Mouse (Mus musculus): Measurements from ENCODE around the gene Pard3. TPM values are rescaled to one million over a fixed set of nuclear protein-coding genes. Genes with fewer than 3 reads are reported as not detected.

The Pard3 gene
- polyA plus RNA-seq, 2 experiments, result 4.5 TPM

DNA sequence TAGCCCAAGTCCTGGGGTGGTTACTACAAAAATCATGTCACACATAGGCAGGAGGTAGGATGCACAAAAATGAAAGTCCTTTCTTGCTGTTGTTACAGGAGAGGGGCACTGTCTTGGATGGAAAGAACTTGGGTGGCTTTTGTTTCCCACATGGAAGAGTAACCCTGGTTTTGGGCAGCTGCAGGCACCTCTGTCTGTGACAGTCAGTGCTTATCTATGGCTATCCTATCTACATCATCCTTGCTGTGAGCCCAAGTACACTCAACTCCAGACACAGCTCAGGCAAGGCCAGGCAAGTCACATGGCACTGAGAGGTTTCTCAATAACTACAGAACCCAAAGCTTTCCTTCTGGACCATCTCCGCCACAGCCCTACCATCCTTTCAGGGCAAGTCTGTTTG, 506.8 kb downstream of the Pard3 start:
- H3K27me3 ChIP-seq (ENCODE audit: control insufficient read depth, insufficient read depth, low read length), result no peaks in the 10 kb centered on the region
- no peaks in the 10 kb centered on the region; a peak in 1 of 4 replicates for H3K4me1 ChIP-seq (replicated peaks; ENCODE audit: control insufficient read depth in 2 of 2, insufficient read depth in 2 of 2, low read length in 1 of 2)
- no peak overlapping the region for H3K4me3 ChIP-seq (ENCODE audit: insufficient read depth in 1 of 2, low read depth in 2 of 2, low read length in 2 of 2)
- 70% methylated on average over 1 of the region's 1 CpGs for WGBS (ENCODE audit: insufficient replicate concordance)
- no peak overlapping the region for H3K9ac ChIP-seq (replicated peaks)
- DNase-seq (ENCODE audit: low read depth in 3 of 3, low spot score in 3 of 3) (no peak), ATAC-seq (ENCODE audit: insufficient read depth) (no peak)
- H3K9me3 ChIP-seq (ENCODE audit: control insufficient read depth, low read length), result no peaks in the 10 kb centered on the region
- no peaks in the 10 kb centered on the region for H3K36me3 ChIP-seq (replicated peaks; ENCODE audit: control insufficient read depth, insufficient read depth, low read depth)
- no peak overlapping the region for H3K27ac ChIP-seq
- no peak overlapping the region for H3K4me2 ChIP-seq (ENCODE audit: low read depth)
- TF ChIP-seq EP300 (IDR thresholded peaks at IDR 0.05; ENCODE audit: low read depth) (no peak), CTCF (IDR thresholded peaks at IDR 0.05; ENCODE audit: low read depth) (no peak)

DNA sequence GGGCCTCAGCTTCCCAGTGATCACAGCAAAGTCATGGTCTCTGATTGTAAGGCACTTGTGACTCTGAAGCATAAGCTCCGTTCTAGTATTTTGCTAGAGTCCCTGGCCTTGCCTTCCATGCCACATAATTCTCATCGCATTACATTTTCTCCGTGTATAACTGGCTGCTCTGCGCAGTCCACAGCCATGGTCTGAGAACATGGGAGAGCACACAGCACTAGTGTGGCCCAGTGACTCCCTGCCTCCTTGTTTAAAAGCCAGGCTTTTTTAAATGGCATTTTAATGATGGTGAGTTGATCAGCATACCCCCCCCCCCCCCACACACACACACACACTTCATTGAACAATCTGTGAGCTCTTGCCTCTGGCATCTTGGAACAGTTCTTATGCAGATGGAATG, 508.8 kb downstream of the Pard3 start:
- Histone ChIP-seq H3K27ac (no peak overlapping the region), H3K36me3 (replicated peaks; ENCODE audit: control insufficient read depth, insufficient read depth, low read depth) (no peaks in the 10 kb centered on the region), H3K4me3 (ENCODE audit: insufficient read depth in 1 of 2, low read depth in 2 of 2, low read length in 2 of 2) (no peak overlapping the region), H3K27me3 (ENCODE audit: control insufficient read depth, insufficient read depth, low read length) (no peaks in the 10 kb centered on the region), H3K9me3 (ENCODE audit: control insufficient read depth, low read length) (no peaks in the 10 kb centered on the region), H3K4me2 (ENCODE audit: low read depth) (no peak overlapping the region), H3K4me1 (replicated peaks; ENCODE audit: control insufficient read depth in 2 of 2, insufficient read depth in 2 of 2, low read length in 1 of 2) (no peaks in the 10 kb centered on the region; a peak in 1 of 4 replicates), H3K9ac (replicated peaks) (no peak overlapping the region)
- DNase-seq (ENCODE audit: low read depth in 3 of 3, low spot score in 3 of 3), result no peak
- WGBS (ENCODE audit: insufficient replicate concordance), result 81% methylated on average over 4 of the region's 4 CpGs
- TF ChIP-seq CTCF (IDR thresholded peaks at IDR 0.05; ENCODE audit: low read depth), result no peak
- no peak for TF ChIP-seq EP300 (IDR thresholded peaks at IDR 0.05; ENCODE audit: low read depth)
- no peak for ATAC-seq (ENCODE audit: insufficient read depth)

DNA sequence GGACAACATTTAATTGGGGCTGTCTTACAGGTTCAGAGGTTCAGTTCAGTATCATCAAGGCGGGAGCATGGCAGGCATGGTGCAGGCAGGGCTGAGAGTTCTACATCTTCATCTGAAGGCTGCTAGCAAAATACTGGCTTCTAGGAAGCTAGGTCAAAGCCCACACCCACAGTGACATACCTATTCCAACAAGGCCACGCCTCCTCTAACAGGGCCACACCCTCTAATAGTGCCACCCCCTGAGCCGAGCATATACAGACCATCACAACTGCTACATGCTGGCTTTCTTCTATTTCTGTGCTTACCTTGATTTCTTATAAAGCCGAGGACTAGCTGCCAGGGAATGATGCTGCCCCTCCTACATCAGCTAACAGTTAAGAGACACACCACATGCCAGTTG, 513.0 kb downstream of the Pard3 start:
- DNase-seq (ENCODE audit: low read depth in 3 of 3, low spot score in 3 of 3), result no peak
- H3K9me3 ChIP-seq (ENCODE audit: control insufficient read depth, low read length), result no peaks in the 10 kb centered on the region
- 60% methylated on average over 4 of the region's 4 CpGs for whole genome bisulfite sequencing (ENCODE audit: insufficient replicate concordance)
- no peaks in the 10 kb centered on the region for H3K27me3 ChIP-seq (ENCODE audit: control insufficient read depth, insufficient read depth, low read length)
- H3K36me3 ChIP-seq (replicated peaks; ENCODE audit: control insufficient read depth, insufficient read depth, low read depth), result no peaks in the 10 kb centered on the region
- H3K9ac ChIP-seq (replicated peaks), result no peak overlapping the region
- TF ChIP-seq CTCF (IDR thresholded peaks at IDR 0.05; ENCODE audit: low read depth) (no peak), EP300 (IDR thresholded peaks at IDR 0.05; ENCODE audit: low read depth) (no peak)
- H3K4me2 ChIP-seq (ENCODE audit: low read depth), result no peak overlapping the region
- no peak overlapping the region for H3K27ac ChIP-seq
- H3K4me1 ChIP-seq (replicated peaks; ENCODE audit: control insufficient read depth in 2 of 2, insufficient read depth in 2 of 2, low read length in 1 of 2), result no peaks in the 10 kb centered on the region
- no peak; the same call in 1 of the 2 replicates for ATAC-seq (ENCODE audit: insufficient read depth)
- no peak overlapping the region for H3K4me3 ChIP-seq (ENCODE audit: insufficient read depth in 1 of 2, low read depth in 2 of 2, low read length in 2 of 2)

DNA sequence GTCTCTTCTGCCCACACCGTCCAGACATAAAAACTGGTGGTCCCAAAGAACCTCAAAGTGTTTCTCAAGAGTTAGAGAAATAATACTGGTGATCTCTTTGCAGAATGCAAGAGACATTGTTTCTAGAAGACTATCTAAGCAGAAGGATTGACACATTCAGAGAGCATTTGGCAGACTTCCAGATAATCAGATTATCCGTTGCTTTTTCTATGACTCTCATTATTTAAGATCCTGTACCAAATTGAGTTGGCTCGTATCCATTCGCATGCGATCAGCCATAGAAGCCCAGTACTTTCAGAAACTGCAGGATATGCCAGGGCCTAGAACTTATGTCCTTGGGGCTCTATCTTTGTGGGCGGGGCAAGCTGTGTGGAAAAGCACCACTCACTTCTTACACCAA, 514.0 kb downstream of the Pard3 start:
- H3K4me2 ChIP-seq (ENCODE audit: low read depth), result no peak overlapping the region
- TF ChIP-seq EP300 (IDR thresholded peaks at IDR 0.05; ENCODE audit: low read depth), result no peak
- no peak for TF ChIP-seq CTCF (IDR thresholded peaks at IDR 0.05; ENCODE audit: low read depth)
- H3K27me3 ChIP-seq (ENCODE audit: control insufficient read depth, insufficient read depth, low read length), result no peaks in the 10 kb centered on the region
- 73% methylated on average over 6 of the region's 6 CpGs for WGBS (ENCODE audit: insufficient replicate concordance)
- H3K9ac ChIP-seq (replicated peaks), result no peak overlapping the region
- no peak overlapping the region for H3K27ac ChIP-seq
- ATAC-seq (ENCODE audit: insufficient read depth) (no peak), DNase-seq (ENCODE audit: low read depth in 3 of 3, low spot score in 3 of 3) (no peak)
- no peaks in the 10 kb centered on the region for H3K36me3 ChIP-seq (replicated peaks; ENCODE audit: control insufficient read depth, insufficient read depth, low read depth)
- H3K4me3 ChIP-seq (ENCODE audit: insufficient read depth in 1 of 2, low read depth in 2 of 2, low read length in 2 of 2), result no peak overlapping the region
- H3K9me3 ChIP-seq (ENCODE audit: control insufficient read depth, low read length), result no peaks in the 10 kb centered on the region
- no peaks in the 10 kb centered on the region for H3K4me1 ChIP-seq (replicated peaks; ENCODE audit: control insufficient read depth in 2 of 2, insufficient read depth in 2 of 2, low read length in 1 of 2)

DNA sequence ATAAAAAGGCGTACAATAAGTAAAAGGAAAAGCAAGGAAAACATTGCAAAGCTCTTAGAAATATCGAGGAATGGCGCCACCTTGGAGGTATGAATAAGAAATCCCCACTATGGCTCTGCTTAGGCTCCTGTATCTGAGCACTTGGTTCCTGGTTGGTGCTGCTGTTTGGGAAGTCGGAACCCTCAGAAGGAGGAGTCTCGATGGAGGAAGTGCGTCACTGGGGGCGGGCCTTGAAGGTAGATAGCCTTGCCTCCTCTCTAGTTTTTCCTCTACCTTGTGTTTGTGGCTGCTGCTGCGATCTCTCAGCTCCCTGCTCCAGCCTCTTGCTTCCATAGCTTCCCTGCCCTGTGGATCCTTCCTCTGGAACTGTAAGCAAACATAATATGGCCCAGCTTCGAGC, 515.7 kb downstream of the Pard3 start:
- Histone ChIP-seq H3K4me2 (ENCODE audit: low read depth) (no peak overlapping the region), H3K9me3 (ENCODE audit: control insufficient read depth, low read length) (no peaks in the 10 kb centered on the region), H3K4me1 (replicated peaks; ENCODE audit: control insufficient read depth in 2 of 2, insufficient read depth in 2 of 2, low read length in 1 of 2) (no peaks in the 10 kb centered on the region), H3K4me3 (ENCODE audit: insufficient read depth in 1 of 2, low read depth in 2 of 2, low read length in 2 of 2) (no peak overlapping the region), H3K27me3 (ENCODE audit: control insufficient read depth, insufficient read depth, low read length) (no peaks in the 10 kb centered on the region), H3K9ac (replicated peaks) (no peak overlapping the region), H3K36me3 (replicated peaks; ENCODE audit: control insufficient read depth, insufficient read depth, low read depth) (no peaks in the 10 kb centered on the region), H3K27ac (no peak overlapping the region)
- TF ChIP-seq EP300 (IDR thresholded peaks at IDR 0.05; ENCODE audit: low read depth) (no peak), CTCF (IDR thresholded peaks at IDR 0.05; ENCODE audit: low read depth) (no peak)
- 65% methylated on average over 9 of the region's 9 CpGs for WGBS (ENCODE audit: insufficient replicate concordance)
- no peak for ATAC-seq (ENCODE audit: insufficient read depth)
- peak in 1 of 3 experiments; percentile 5 for DNase-seq (ENCODE audit: low read depth in 3 of 3, low spot score in 3 of 3)
